Mouse (Mus musculus) right cerebral cortex, postnatal 14 days (tissue): Measurements from ENCODE around the gene Frs3.

Source experiments
- DNase-seq: peaks from one replicate; pipeline ENCODE4 v3.0.0; 2022

The Frs3 gene

DNA sequence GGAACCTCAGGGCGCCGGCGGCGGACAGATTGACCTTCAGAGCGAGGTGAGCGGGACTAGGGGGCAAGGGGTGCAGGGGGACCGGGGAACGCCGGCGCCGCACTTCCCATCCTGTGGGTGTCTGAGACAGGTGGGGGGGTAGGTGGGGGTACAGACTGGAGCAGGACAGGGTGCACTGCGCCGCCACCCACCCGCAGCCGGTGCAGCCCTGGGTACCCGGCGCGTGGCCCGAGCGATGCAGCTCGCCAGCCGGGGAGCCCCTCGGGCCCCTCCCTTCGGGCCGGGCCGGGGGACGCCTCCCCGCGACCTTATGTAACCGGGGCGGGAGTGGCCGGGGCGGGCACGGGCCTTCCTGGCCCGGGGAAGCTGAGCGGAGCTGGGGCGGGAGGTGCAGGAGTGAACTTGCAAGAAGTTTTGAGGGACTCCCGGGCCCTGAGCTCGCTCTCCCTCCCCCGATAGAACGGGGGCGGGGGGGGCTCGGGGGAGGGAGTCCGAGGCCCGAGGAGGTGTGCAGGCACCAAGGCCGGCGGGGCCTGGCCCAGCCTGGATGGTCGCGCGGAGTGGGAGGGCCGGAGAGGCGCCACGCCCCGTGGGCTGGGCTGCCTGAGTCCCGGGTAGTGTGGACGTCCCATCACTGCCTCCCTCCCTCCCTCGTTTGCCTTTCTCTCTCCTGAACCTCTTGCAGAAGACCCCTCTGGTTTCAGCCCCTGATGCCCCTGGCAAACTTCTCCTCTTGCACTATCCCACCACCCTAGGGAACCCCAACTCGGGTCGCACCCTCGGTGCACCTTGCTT is 48.6 kb downstream of the Frs3 start:
- DNase-seq = peak; percentile 63

DNA sequence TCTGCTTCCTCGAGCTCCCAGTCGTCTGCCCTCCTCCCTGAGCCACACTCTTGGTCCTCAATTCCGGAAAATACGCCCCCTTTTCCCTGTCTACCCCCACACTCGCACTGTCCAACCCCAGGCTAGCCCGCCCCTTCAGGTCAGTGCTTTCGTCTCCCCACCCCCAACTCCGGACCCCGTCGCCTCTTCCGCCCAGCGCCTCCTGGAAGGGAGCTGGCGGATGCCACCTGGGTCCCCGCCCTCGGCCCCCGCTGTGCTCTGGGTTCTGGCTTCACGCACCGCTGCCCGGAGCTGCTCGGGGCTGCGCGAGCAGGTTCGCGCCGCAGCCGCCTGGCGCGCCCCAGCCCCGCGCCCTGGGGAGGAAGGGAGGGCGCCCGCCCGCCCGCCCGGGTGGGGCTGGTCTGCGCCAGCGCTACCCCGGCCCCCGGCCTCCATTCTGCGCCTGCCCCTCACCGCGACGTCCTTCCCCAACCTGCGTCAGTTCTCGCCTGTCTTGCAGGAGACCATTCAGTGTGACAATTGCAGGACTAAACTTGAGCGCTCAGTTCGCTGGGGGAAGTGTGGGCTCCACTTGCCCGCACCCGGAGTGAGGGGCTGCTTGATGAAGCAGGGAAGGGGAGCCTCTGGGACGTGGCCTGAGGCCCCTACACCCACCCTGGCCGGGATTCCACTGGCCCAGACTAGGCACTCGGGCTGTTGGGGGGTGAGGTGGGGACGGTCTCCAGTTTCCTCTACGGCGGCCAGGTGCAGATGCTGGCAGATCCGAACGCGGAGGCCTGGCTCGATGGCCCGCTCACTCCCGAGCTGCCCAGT is 49.4 kb downstream of the Frs3 start:
- no peak for DNase-seq

DNA sequence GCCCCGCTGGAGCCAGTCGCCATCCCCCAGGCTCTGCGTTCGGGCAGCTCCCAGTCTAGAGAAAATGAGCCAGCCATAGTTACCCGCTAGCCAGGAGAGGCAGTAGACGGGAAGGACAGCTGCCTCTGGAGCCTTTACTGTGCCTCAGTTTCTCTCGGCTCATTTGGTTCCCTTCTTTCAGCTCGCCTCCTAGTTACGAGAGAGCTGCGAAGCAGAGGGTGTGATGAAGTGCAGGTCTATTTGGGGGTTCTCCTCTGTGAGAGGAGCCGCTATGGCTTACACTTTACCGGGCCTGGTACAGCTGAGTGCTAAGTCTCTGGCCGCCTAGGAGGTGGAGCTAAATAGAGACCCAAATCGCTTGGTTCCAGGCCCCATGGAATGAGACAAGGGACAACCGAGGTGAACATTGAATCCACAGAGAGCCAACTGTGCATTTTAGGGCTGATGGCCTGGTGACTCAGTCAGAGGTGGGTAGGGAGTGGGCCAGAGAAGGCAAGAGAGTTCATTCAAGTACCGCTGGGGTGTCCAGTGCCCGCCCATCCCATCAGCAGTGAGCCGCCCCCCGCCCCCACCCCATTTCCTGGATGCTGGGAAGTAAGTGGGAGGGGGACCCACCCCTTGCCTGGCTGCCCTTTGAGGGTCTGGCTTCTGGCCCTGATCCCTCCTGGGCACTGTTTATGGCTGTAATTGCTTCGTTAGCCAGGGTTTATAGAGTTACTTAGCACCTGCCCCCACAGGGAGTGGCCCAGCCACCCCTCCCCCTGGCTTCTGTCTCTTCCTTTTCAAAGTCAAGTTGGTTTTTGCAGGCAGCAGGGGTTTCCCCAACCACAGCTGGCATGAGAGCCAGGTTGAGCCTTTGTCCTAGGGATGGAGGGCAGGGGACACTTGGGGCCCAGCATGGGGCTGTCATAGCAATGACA is 50.3 kb downstream of the Frs3 start:
- no peak for DNase-seq

DNA sequence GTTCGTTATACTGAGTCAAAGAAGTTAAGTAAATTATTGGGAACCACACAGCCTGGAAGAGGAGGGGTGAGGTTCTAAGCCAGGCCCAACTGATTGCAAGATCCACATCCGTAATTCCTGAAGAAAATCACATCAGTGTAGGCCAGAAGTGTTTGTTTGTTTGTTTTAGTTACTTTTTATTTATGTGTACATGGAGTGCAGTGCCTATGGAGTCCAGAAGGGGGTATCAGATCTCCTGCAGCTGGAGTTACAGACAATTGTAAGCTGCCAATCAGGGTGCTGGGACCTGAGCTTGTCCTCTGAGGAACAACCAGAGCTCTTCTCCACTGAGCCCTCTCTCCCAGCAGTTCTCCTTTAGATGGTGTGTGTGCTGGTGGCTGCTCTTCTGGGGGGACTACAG is 51.4 kb downstream of the Frs3 start:
- DNase-seq = no peak

DNA sequence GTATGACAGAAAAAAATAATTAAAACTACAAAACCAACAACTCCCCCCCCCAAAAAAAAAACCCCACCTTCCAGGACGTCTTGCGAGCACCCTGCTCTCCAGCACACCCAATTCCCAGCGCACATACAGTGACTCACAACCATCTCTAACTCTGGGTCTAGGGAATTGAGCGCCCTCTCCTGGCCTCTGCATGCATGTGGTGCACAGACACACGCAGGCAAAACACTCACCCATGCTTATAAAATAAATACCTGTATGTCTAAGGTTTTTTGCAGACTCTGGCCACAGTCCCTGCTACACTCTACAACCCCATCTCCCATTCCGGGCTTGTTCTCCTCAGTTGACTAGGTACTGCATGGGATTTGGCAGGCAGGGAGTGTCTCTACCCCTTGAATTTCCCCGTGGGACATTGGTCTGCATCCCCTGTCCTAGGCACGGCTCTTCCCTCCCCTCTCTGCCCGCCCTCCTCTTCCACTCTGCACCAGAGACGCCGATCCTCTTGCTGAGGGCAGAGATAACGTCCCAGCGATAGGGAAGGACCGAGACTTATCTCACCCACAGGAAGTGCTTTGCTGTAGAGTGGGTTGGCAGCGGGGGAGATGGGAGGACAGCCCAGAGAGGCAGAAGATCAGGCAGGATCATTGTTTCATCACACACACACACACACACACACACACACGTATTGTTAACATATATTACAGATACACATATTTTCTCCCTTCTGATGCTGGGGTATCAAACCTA is 54.3 kb downstream of the Frs3 start:
- DNase-seq = no peak

DNA sequence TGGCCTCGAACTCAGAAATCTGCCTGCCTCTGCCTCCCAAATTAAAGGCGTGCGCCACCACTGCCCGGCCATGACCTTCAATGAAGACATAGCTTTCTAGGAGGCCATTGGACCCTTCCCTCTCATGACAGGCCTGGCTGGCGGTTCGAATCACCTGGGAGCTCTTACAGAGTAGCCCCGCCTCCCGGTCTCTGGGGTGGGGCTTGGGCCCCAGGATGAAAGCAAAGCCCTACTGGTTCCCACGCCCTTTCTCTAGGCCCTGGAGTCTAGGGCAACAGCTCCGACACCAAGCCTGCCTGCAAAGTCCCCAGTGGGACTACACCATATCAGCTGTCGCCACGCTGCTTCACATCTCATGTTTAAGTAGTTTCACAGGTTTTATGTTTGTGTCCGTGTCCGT is 55.3 kb downstream of the Frs3 start:
- DNase-seq = no peak

DNA sequence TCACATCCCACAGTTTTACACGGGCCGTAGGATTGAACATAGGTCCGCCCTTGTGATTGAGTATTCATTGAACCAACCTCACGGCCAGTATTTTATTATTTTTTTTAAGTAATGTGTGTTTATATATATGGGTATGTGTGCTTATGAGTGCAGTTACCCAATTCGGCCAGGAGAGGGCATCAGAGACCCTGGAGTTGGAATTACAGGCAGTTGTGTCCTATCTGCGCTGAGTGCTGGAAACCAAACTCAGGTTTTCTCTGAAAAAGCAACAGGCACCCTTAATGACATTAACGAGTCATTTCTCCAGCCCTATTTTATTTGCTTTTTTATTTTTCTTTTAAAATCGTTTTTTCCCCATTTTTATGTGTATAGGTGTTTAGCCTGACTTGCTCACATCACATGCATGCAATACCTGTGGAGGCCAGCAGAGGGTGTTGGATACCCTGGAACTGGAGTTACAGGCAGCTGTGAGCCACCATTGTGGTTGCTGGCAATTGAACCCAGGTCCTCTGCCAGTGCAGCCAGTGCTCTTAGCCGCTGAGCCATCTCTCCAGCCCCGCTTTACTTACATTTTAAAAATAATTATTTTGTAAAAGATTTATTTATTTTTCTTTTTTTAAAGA is 56.0 kb downstream of the Frs3 start:
- no peak for DNase-seq

DNA sequence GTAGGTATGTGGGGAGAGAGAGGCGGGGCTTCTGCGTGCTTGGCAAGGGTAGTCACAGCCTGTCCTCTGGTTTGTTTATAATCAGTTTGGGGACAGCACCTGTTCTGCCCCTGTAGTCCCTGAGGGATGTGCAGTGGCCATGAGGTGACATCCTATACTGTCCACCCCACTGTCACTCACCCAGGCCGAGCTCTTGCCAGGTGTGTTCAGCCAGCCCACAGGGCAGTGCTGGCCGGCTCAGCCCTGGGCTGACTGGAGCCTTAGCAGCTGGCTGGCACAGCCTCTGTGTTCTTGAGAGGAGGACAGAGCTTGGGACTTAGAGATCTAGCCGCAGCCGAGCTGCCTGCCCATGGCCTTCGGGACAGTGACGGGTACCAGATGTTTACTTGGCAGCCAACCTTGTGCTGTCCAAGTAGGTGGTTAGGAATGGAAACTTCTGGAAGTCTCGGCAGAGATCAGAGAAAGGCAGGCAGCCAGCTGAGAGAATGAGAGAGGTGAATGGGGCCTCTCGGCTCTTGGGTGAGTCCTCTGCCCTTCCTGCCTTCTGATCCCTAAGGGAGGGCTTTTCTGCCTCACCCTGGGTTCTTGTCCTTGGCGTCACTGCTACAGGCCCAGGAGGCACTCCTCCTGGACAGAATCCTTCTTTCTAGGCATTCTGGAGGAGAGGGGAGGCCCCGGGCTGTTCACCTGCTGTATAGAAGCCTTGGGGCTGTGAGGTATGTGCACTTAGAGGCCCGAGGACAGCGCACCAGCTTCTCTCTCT is 60.1 kb downstream of the Frs3 start:
- no peak for DNase-seq

DNA sequence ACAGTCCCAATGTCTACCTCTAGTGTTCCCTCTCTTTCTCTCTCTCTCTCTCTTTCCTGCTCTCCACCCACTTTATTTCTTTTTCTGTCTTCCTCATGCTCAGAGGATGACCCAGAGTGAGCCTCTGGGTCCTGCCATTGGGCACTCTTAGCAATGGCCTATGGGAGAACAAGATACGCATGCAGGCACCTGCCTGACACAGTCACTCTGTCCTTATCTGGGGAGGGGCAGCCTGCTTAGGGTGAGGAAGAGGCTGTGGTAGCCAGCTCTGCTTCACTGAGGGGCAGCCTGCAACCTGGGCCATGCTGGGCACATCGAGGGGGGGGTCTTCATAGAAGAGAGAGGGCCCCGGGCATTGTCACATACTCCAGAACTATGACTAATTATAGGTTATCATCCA is 60.8 kb downstream of the Frs3 start:
- no peak for DNase-seq

DNA sequence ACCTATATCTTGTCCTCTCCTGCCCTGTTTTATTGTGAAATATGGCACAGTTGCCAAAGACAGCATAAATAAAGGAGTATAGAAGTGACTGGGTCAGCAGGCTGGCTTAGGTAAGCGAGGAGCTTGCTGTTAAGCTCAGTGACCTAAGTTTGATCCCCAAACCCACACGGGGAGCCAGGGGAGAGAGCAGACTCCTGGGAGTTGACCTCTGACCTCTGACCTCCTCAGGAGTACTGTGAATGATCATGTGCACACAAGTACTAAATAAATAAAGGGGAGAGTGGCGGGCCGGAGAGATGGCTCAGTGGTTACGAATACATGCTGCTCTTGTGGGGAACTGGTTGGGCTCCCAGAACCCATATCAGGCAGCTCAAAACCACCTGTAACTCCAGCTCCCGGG is 61.3 kb downstream of the Frs3 start:
- DNase-seq = no peak

DNA sequence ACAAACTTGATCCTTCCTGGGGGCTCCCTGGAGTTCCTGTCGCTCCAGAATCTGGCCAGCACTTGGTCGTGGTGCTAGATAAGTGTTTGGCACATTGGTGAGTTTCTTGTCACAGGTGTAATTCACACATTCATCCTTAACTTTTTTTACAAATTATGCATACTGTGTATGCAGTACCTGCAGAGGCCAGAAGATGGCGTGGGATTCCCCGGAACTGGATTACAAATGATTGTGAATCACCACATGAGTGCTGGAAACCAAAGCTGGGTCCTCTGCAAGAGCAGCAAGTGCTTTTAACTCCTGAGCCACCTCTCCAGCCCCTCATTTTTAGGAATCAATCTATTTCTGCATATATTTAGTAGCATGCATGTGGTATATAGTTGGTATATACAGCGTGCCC is 63.0 kb downstream of the Frs3 start:
- DNase-seq = no peak

DNA sequence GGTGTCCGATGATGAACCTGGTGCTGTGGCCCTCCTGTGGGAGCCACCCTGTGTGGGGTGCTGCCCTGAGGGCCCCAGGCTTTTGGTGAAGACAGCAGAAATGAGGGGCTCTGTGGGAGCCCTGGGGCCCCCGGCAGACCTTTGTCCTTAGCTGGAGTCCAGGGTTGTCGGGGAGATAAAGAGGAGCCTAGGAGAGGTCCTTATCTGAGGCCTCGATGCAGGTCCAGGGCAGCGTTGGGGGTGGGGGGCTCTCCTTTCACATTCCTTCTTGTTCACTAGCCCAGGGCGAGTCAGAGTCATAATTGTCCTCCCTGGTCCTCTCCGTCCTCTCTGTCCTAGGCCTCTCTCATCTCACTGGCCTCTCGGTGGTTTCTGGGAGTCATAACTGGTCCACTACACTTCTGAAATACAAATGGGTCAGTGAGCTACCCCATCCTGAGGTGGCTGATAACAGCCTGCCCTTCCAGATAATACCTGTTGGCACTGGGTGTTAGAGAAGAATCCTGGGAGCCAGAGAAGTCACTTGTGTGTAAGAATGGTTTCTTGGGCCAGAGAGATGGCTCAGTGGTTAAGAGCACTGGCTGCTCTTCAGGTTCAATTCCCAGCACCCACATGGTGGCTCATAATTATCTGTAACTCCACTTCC is 64.4 kb downstream of the Frs3 start:
- no peak for DNase-seq
